Mouse (Mus musculus) forebrain, embryonic 12.5 days (tissue): ENCODE data around the gene Zfp985. TPM values are rescaled to one million over a fixed set of nuclear protein-coding genes. Genes with fewer than 3 reads are reported as not detected.
A peak's percentile ranks its signal among the peaks of the same experiment; 100 is the strongest.
"Not testable (repeated sequence)": the region's sequence is repeated elsewhere in the genome, so short reads cannot be mapped to it uniquely, and the experiment has no call there.

Experiments
- ATAC-seq: fragments of 200-750 bp; cut with Nextera tagmentation; 2 replicates; pipeline ENCODE4 v1.8.0; 2017; ENCODE audit warnings: moderate TSS enrichment; ENCODE audit not compliant: low FRiP score
- H3K27ac ChIP-seq: fragments of 300-500 bp; sonication (generic); 2 replicates; pipeline ENCODE4 v1.5.1; 2016; ENCODE audit warnings: mild to moderate bottlenecking
- H3K27me3 ChIP-seq: fragments of 300-500 bp; sonication (generic); 2 replicates; pipeline ENCODE4 v1.6.1; 2016; ENCODE audit warnings: mild to moderate bottlenecking
- H3K36me3 ChIP-seq: fragments of 300-500 bp; sonication (generic); replicated peaks from 2 replicates; pipeline ENCODE4 v1.6.1; 2016; ENCODE audit warnings: mild to moderate bottlenecking
- H3K4me1 ChIP-seq: fragments of 300-500 bp; sonication (generic); 2 replicates; pipeline ENCODE4 v1.6.1; 2016
- H3K4me2 ChIP-seq: fragments of 300-500 bp; sonication (generic); 2 replicates; pipeline ENCODE4 v1.6.1; 2016; ENCODE audit warnings: mild to moderate bottlenecking, moderate library complexity
- H3K4me3 ChIP-seq: fragments of 300-500 bp; sonication (generic); replicated peaks from 2 replicates; pipeline ENCODE4 v1.5.1; 2016; ENCODE audit warnings: mild to moderate bottlenecking
- H3K9ac ChIP-seq: fragments of 300-500 bp; sonication (generic); 2 replicates; pipeline ENCODE4 v1.6.1; 2016; ENCODE audit warnings: mild to moderate bottlenecking
- H3K9me3 ChIP-seq: fragments of 300-500 bp; sonication (generic); 2 replicates; pipeline ENCODE4 v1.6.1; 2016
- WGBS: fragments of 180-500 bp; shearing (Covaris S2); methylation state at CpG from one replicate; pipeline ENCODE4 v1.1.7; 2016; 5-methylcytosine and 5-hydroxymethylcytosine counted together
- polyA plus RNA-seq: library from polyadenylated mRNA; unstranded; fragments of >200 nt; fragmentation: Nextera tagmentation; extraction: Ambion mirVana; gene quantifications from 2 replicates; pipeline ENCODE4 v1.2.1, GENCODE M21; 2016

The Zfp985 gene
- 0.09 TPM in 1 of 2 replicates, not detected in the other for polyA plus RNA-seq

DNA sequence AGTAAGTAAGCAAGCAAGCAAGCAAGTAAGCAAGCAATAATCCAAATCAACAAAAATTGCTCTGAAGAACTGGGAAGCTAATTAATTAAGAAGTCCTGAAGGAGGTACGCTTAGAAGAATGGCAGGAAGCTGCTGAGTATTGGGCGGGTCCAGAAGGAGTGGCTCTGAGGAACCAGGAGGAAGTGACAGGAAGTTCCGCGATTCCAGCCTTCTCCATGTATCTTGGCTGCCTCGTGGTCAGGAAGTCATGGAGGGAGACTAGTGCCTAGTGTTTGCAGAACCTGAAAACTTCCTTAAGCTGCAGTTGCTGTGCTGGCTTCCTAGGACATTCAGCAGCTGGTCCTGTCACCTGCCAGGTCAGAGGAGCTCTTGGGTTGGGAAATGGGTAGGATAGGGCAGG is at the start of gene Zfp985:
TSS of gene Zfp985 (plus strand) at position 207 of the 400 bp plus-strand sequence.
- 79% methylated on average over 5 of the region's 5 CpGs for WGBS
- not testable (repeated sequence) for H3K4me3 ChIP-seq, H3K27me3 ChIP-seq, H3K9ac ChIP-seq, H3K4me1 ChIP-seq, ATAC-seq, H3K27ac ChIP-seq, H3K4me2 ChIP-seq, H3K36me3 ChIP-seq
- peaks cover 18% of the 10 kb centered on the region for H3K9me3 ChIP-seq

DNA sequence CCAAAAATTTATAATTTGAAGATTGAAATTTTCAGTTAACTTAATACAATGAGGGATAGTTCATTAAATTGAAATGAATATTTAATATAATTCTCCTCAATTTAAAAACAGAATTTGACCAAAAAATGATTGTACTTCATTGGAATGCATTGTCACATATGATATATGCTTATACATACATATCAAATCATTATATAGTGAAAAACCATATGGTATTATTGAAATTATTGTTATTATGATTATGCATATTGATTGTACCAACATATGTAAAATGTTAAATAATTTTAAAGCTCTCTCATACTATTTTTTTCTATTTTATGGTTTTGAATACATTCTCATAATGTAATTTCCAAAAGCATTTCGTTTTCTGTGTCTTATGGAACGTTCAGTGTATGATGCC is 43.9 kb upstream of the Zfp985 start:
- WGBS, result 87% methylated on average over 2 of the region's 2 CpGs
- Histone ChIP-seq H3K4me2 (no peak overlapping the region), H3K4me3 (no peak overlapping the region), H3K9me3 (peaks cover 22% of the 10 kb centered on the region), H3K27me3 (no peaks in the 10 kb centered on the region), H3K4me1 (no peaks in the 10 kb centered on the region), H3K36me3 (no peaks in the 10 kb centered on the region), H3K27ac (no peak overlapping the region), H3K9ac (no peak overlapping the region)
- no peak for ATAC-seq

DNA sequence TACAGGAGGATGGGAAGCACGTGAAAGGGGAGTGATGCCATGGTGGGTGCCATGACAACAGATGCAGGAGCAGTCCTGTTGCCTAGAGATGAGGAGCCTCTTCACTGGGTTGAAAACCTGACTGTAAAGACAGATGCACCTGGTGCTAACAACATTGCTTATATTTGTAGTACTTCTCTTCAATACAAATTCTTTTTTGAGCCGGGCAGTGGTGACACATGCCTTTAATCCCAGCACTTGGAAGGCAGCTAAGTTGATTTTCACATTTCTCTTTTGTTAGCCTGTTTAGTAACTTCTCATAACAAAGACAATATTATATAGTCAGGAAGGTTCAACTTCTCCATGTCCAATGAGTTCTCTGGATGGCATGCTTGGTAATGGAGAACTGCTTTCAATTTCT is 34.1 kb upstream of the Zfp985 start:
- H3K9ac ChIP-seq, result no peak overlapping the region
- no peaks in the 10 kb centered on the region for H3K36me3 ChIP-seq
- WGBS, result 65% methylated on average over 2 of the region's 2 CpGs
- H3K9me3 ChIP-seq, result peaks cover 72% of the 10 kb centered on the region
- no peaks in the 10 kb centered on the region for H3K27me3 ChIP-seq
- H3K4me3 ChIP-seq, result no peak overlapping the region
- no peak overlapping the region for H3K4me2 ChIP-seq
- no peak overlapping the region for H3K27ac ChIP-seq
- peak; percentile 11; the same call in 1 of the 2 replicates for ATAC-seq
- no peaks in the 10 kb centered on the region for H3K4me1 ChIP-seq

DNA sequence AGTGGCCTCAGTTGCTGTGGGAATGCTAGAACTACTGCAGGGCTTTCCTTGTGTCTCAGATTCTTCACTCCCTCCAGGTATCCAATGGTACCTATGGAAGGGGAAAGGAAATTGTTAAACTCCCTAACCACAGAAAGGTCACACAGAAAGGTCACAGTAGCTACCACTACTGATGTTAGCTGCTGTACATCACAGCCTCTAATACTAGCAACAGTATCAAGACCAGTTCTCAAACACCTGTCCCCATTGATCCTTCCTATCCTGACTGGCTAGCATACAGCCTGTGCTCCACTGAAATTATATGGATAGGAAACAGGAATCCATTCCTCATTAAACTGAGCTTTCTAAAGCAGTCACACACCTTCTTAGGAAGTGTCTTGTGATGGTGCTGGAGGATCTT is 33.0 kb upstream of the Zfp985 start:
- H3K4me2 ChIP-seq, result no peak overlapping the region
- no peak overlapping the region for H3K9ac ChIP-seq
- H3K36me3 ChIP-seq, result no peaks in the 10 kb centered on the region
- no peak overlapping the region for H3K4me3 ChIP-seq
- no peaks in the 10 kb centered on the region for H3K4me1 ChIP-seq
- ATAC-seq, result no peak
- no peaks in the 10 kb centered on the region for H3K27me3 ChIP-seq
- H3K27ac ChIP-seq, result no peak overlapping the region
- peaks cover 75% of the 10 kb centered on the region for H3K9me3 ChIP-seq

DNA sequence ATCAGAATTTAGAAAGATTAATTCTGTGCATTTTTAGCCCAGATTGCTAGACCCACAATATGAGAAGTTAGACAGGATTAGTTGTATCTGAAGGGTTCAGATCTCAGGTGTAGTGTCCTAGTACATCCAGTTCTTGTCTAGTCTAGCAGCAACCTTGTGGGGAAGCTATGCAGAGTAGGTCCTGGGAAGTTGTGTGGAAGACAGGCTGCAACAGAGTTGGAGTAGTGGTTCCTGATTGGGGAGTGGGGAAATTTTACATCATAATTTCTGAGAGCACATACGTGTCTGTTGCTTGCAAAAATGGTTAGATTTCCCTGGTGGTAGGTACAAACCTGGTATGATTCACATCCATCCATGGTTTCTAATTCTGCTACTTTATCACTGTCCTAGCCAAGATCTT is 28.0 kb upstream of the Zfp985 start:
- Histone ChIP-seq H3K9me3 (peaks cover 65% of the 10 kb centered on the region), H3K27ac (no peak overlapping the region), H3K36me3 (no peaks in the 10 kb centered on the region), H3K4me1 (no peaks in the 10 kb centered on the region), H3K9ac (no peak overlapping the region), H3K4me2 (no peak overlapping the region), H3K27me3 (no peaks in the 10 kb centered on the region), H3K4me3 (no peak overlapping the region)
- 93% methylated on average over 1 of the region's 1 CpGs for WGBS
- ATAC-seq, result no peak

DNA sequence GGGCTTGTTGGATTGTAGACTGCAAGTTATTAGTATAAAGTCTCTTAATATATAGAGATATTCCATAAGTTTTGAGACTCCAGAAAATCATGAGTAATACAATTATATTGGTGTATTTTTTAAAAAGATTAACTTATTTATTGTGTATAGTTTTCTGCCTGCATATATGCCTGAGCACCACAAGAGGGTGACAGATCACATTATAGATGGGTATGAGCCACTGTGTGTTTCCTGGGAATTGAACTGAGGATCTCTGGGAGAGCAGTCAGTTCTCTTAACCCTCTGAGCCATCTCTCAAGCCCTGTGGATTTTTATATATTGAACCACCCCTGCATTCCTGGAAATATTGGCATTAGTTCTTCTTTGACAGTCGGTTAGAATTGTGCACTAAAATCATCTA is 22.7 kb upstream of the Zfp985 start:
- Histone ChIP-seq H3K36me3 (no peaks in the 10 kb centered on the region), H3K4me3 (no peak overlapping the region), H3K27ac (no peak overlapping the region), H3K9ac (no peak overlapping the region), H3K4me1 (no peaks in the 10 kb centered on the region), H3K4me2 (no peak overlapping the region), H3K9me3 (peaks cover 43% of the 10 kb centered on the region), H3K27me3 (no peaks in the 10 kb centered on the region)
- 90% methylated on average over 1 of the region's 1 CpGs for WGBS
- no peak for ATAC-seq

DNA sequence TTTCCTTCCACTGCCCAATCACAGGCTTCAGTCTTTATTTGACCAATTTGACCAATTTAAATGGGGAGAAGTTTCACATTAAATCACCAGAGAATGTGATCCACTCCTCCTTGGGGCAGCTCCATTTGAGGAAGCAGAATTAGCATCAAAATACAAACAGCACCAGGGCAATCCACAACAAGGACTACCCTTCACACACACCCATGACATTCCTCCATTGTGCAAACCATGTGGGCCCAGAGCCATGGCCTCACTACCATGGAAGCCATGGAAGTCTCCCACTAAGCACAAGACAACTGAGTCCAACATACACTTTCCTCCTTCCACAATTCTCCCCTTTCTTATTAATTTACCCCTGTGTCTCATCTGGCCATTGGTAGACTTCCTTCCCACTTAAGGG is 17.2 kb upstream of the Zfp985 start:
- peaks cover 44% of the 10 kb centered on the region for H3K9me3 ChIP-seq
- not testable (repeated sequence) for H3K27ac ChIP-seq, H3K36me3 ChIP-seq, H3K27me3 ChIP-seq, H3K4me1 ChIP-seq, H3K9ac ChIP-seq, ATAC-seq, H3K4me2 ChIP-seq, H3K4me3 ChIP-seq

DNA sequence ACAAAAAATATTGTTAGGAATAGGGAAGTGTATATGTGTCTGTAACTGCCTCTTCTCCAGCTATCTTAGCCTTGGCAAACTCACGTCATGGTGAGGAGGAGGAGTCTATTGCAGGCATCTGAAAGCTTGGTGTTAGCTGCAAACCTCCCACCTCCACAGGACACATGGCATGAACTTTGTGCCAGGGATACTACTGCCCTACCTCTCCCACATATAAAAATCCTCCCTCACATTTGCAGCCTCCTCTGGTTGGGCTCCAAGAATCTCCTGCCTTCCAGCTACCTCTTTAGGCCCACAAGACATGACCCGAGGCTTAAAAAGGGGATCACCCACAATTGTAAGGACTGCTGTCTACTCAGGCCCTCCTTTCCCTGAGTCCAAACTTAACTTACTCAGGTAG is 15.4 kb upstream of the Zfp985 start:
- H3K4me2 ChIP-seq, result no peak overlapping the region
- H3K36me3 ChIP-seq, result no peaks in the 10 kb centered on the region
- H3K4me3 ChIP-seq, result no peak overlapping the region
- H3K27ac ChIP-seq, result no peak overlapping the region
- ATAC-seq, result no peak
- H3K4me1 ChIP-seq, result no peaks in the 10 kb centered on the region
- 78% methylated on average over 2 of the region's 2 CpGs for WGBS
- no peaks in the 10 kb centered on the region for H3K27me3 ChIP-seq
- H3K9ac ChIP-seq, result no peak overlapping the region
- peaks cover 39% of the 10 kb centered on the region for H3K9me3 ChIP-seq

DNA sequence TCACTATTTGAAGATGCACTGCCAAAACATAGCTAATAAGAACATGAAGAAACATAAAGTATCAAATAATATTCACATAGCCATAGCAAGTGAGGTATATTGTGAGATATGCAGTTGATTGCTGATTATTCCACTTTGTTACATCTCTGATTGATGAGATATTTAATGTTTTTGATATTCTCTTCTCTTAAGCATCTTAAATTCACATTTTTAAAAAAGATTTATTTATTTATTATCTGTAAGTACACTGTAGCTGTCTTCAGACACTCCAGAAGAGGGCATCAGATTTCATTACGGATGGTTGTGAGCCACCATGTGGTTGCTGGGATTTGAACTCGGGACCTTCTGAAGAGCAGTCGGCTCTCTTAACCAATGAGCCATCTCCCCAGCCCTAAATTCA is 13.2 kb upstream of the Zfp985 start, which contains the start of gene Gm16503:
TSS of gene Gm16503 (plus strand) at position 301 of the 400 bp plus-strand sequence.
- H3K36me3 ChIP-seq, H3K4me1 ChIP-seq, ATAC-seq, H3K27me3 ChIP-seq, H3K4me2 ChIP-seq, H3K27ac ChIP-seq, H3K9ac ChIP-seq, H3K4me3 ChIP-seq: not testable (repeated sequence)
- H3K9me3 ChIP-seq, result peaks cover 47% of the 10 kb centered on the region
- WGBS, result 89% methylated on average over 3 of the region's 3 CpGs

DNA sequence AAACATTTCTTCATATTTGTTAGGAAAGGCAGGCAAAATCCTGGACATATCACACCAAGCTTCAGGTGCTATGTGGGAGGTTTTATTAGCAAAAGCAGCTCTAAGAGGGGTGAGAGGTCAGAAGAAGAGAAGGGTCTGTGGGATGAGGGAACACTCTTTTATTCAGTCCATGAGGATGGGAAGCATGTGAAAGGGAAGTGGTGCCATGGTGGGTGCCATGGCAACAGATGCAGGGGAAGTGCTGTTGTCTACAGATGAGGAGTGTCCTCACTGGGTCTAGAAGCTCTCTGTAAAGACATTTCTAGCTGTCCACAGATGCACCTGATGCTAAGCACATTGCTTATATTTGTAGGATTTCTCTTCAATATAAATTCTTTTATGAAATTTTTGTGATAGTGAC is 12.0 kb upstream of the Zfp985 start:
- Histone ChIP-seq H3K36me3 (no peaks in the 10 kb centered on the region), H3K4me1 (no peaks in the 10 kb centered on the region), H3K9me3 (peaks cover 39% of the 10 kb centered on the region), H3K4me3 (no peak overlapping the region), H3K27ac (no peak overlapping the region), H3K4me2 (no peak overlapping the region), H3K27me3 (no peaks in the 10 kb centered on the region), H3K9ac (no peak overlapping the region)
- no peak for ATAC-seq

DNA sequence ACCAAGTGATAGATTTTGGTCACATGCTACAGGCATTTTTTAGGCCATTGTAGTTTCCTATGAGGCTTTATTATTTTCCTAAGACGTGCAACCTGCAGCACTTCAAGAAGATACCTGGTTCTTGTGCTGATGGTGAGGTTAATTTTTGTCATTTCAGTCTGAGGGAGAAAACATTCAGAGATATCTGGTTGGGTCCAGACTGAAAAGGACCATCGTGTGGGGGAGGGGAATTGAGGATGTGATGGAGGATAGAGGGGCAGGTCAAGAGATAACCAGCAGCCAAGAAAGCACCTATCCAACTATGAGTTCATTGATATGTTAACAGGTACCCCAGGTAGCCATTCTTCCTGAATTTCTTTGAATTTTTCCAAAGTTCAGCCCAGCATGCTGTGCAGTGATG is 1.3 kb downstream of the Zfp985 start:
- not testable (repeated sequence) for ATAC-seq, H3K27ac ChIP-seq, H3K9ac ChIP-seq, H3K27me3 ChIP-seq, H3K4me1 ChIP-seq, H3K36me3 ChIP-seq, H3K4me2 ChIP-seq, H3K4me3 ChIP-seq
- WGBS, result 82% methylated on average over 2 of the region's 2 CpGs
- peaks cover 18% of the 10 kb centered on the region for H3K9me3 ChIP-seq

DNA sequence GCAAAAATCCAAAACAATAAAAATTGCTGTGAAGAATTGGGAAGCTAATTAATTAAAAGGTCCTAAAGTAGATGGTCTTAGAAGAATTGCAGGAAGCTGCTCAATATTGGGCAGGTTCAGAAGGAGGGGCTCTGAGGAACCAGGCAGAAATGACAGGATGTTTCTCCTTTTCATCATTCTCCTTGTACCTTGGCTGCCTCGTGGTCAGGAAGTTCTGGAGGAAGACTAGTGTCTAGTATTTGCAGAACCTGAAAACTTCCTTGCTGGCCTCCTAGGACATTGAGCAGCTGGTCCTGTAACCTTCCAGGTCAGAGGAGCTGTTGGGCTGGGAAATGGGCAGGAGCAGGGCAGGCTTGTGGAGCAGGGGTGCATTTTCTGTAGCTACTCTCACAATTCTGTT is 3.8 kb downstream of the Zfp985 start:
- not testable (repeated sequence) for H3K4me3 ChIP-seq, H3K4me2 ChIP-seq, H3K27me3 ChIP-seq, H3K9ac ChIP-seq, ATAC-seq, H3K27ac ChIP-seq, H3K4me1 ChIP-seq, H3K36me3 ChIP-seq
- peaks cover 21% of the 10 kb centered on the region for H3K9me3 ChIP-seq
- 76% methylated on average over 1 of the region's 1 CpGs for WGBS

DNA sequence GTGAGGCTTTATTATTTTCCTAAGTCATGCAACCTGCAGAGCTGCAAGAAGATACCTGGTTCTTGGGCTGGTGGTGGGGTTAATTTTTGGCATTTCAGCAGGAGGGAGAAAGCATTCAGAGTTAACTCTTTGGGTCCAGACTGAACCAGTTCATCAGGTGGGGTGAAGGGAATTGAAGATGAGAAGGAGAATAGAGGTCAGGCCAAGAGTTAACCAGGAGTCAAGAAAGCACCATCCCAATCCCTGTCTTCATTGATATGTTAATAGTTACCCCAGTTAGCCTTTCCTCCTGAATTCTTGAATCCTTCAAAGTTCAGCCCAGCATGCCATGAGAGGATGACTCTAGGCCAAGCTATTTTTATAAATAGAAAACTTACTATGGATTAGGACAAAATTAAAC is 4.9 kb downstream of the Zfp985 start:
- H3K4me2 ChIP-seq, H3K9ac ChIP-seq, H3K27me3 ChIP-seq, H3K4me3 ChIP-seq, H3K36me3 ChIP-seq, H3K27ac ChIP-seq, ATAC-seq, H3K4me1 ChIP-seq: not testable (repeated sequence)
- H3K9me3 ChIP-seq, result peaks cover 17% of the 10 kb centered on the region; the same call in 1 of the 2 replicates

DNA sequence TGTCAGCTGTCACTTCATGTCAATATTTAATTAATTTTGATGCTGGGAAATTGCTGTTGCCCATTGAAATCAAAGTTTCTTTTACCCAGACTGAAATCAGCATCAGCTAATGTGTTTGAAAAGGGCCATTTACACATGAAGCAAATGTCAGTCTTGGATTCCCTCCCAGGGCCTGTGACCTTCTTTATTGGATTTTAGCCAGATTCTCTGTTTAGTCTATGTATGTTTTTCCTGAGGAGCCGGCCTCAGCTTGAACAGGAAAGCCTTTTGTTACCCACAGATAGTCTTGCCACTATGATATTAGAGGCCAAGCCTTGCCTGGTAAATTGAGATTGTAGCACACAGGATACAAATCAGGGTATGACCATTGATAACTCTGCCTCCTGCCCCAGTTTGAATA is 6.0 kb downstream of the Zfp985 start:
- H3K36me3 ChIP-seq, H3K27me3 ChIP-seq, ATAC-seq, H3K4me1 ChIP-seq, H3K9ac ChIP-seq, H3K4me2 ChIP-seq, H3K27ac ChIP-seq, H3K4me3 ChIP-seq: not testable (repeated sequence)
- H3K9me3 ChIP-seq, result peaks cover 19% of the 10 kb centered on the region; the same call in 1 of the 2 replicates
- WGBS, result 75% methylated on average over 1 of the region's 1 CpGs
